In the genomic region with DNA sequence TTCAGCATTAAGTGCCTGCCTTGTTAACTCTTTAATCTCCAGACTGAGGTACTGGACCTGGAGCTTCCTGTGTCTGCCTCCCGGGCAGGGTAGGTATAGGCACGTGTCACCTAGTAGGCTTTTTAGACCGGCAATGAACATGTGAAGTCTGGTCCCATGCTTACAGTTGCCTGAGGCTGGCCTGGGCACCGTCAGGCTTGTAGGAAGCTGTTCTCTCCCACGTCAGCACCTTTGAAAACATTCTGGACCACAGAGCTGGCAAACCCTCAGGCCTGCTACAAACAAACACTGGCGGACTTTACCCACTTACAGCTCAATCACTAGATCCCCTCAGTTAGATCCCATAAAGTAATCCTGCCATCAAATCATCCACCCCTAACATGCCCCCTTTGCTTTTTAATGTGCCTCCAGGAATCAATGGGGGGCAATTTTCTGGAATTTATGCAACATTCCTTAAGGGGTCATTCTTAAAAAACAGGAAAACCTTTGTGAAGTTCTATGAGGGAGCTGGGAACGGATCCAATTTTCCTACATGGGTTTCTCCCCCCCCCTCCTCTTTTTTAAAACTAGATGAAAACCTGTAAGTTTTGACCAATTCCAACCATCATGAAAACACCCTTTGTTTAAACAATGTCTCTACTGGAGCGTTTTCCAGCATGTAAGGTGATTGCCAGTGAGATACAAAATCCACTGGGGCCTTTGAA, we compare ENCODE assay signal across 11 mouse cellular contexts.
DNase-seq lines count a peak whose midpoint lies in the region; ATAC-seq and TF ChIP-seq lines count a peak whose summit lies in the region.
"Had no signal": no experiment of that assay in that cellular context is flagged by ENCODE, and none has a peak within 500 bp of the region (broad histone marks: within the 10 kb centered on the region; RNA-seq: fewer than 3 reads in every experiment).

No protein-coding gene starts in this region.

- H3K4me2 ChIP-seq in hindbrain, embryonic 14.5 days (replicated peaks), result no peak overlapping the region
- H3K4me2 ChIP-seq in hindbrain, embryonic 11.5 days (replicated peaks; ENCODE audit: low read depth, low read length), result no peak overlapping the region
- H3K4me2 ChIP-seq in forebrain, embryonic 14.5 days (ENCODE audit: low read length), result 0 out of 2 replicates have a peak overlapping the region, but pooled peaks have one; percentile 5

- peaks cover 41% of the 10 kb centered on the region for H3K4me1 ChIP-seq in hindbrain, embryonic 14.5 days (replicated peaks; ENCODE audit: control insufficient read depth, insufficient read depth, low read length)
- H3K4me1 ChIP-seq in hindbrain, embryonic 11.5 days (replicated peaks; ENCODE audit: control insufficient read depth, insufficient read depth, low read length), result peaks cover 2% of the 10 kb centered on the region; the same call in 1 of the 2 replicates
- peaks cover 34% of the 10 kb centered on the region for H3K4me1 ChIP-seq in forebrain, embryonic 14.5 days (ENCODE audit: control insufficient read depth, insufficient read depth, low read length)

- DNase-seq in hindbrain, embryonic 14.5 days (ENCODE audit: low spot score), result no peak
- no peak for DNase-seq in hindbrain, embryonic 11.5 days (ENCODE audit: low spot score)
- peak; percentile 84 for DNase-seq in brain, embryonic 14.5 days (ENCODE audit: low read depth)
- DNase-seq in forebrain, embryonic 14.5 days (ENCODE audit: low spot score), result peak; percentile 74
- peak; percentile 32 to 34 for DNase-seq in kidney, postnatal 25 days
- no peak for DNase-seq in thymus, postnatal 14 days
- no peak for DNase-seq in cerebellum, postnatal 14 days
- no peak for DNase-seq in thymus, postnatal 25 days
- DNase-seq: adrenal gland, adult 8-10 months; right cerebral cortex, adult 18-20 months had no signal

- no peak overlapping the region for H3K9ac ChIP-seq in hindbrain, embryonic 14.5 days
- H3K9ac ChIP-seq in hindbrain, embryonic 11.5 days (ENCODE audit: low read depth, low read length), result no peak overlapping the region
- no peak overlapping the region for H3K9ac ChIP-seq in forebrain, embryonic 14.5 days (ENCODE audit: low read length)

- 72% methylated on average over 8 of the region's 8 CpGs for WGBS in hindbrain, embryonic 14.5 days
- 80% methylated on average over 8 of the region's 8 CpGs for WGBS in hindbrain, embryonic 11.5 days
- 22% methylated on average over 8 of the region's 8 CpGs for WGBS in forebrain, embryonic 14.5 days

- no peak for ATAC-seq in hindbrain, embryonic 14.5 days (ENCODE audit: low FRiP score)
- no peak for ATAC-seq in hindbrain, embryonic 11.5 days (ENCODE audit: low FRiP score)
- ATAC-seq in forebrain, embryonic 14.5 days, result peak; percentile 51

- H3K27ac ChIP-seq in hindbrain, embryonic 14.5 days, result peak overlapping the region; percentile 51
- H3K27ac ChIP-seq in hindbrain, embryonic 11.5 days (ENCODE audit: low read depth, low read length), result no peak overlapping the region
- H3K27ac ChIP-seq in forebrain, embryonic 14.5 days (ENCODE audit: low read depth, low read length), result peak overlapping the region; percentile 58; the same call in 1 of the 2 replicates

- H3K36me3 ChIP-seq in hindbrain, embryonic 14.5 days (replicated peaks; ENCODE audit: control insufficient read depth, insufficient read depth), result no peaks in the 10 kb centered on the region
- no peaks in the 10 kb centered on the region for H3K36me3 ChIP-seq in hindbrain, embryonic 11.5 days (ENCODE audit: control insufficient read depth, insufficient read depth, low read length)
- no peaks in the 10 kb centered on the region for H3K36me3 ChIP-seq in forebrain, embryonic 14.5 days (ENCODE audit: control insufficient read depth, insufficient read depth, low read length)

- no peaks in the 10 kb centered on the region for H3K9me3 ChIP-seq in hindbrain, embryonic 14.5 days (ENCODE audit: control insufficient read depth, low read length)
- H3K9me3 ChIP-seq in hindbrain, embryonic 11.5 days (ENCODE audit: control insufficient read depth, low read length), result no peaks in the 10 kb centered on the region
- H3K9me3 ChIP-seq in forebrain, embryonic 14.5 days (replicated peaks; ENCODE audit: control insufficient read depth, low read length), result no peaks in the 10 kb centered on the region

- no peak for TF ChIP-seq CTCF in brain, embryonic 14.5 days (IDR thresholded peaks at IDR 0.05; ENCODE audit: borderline replicate concordance, extremely low read depth, insufficient read depth, insufficient read length)

- H3K27me3 ChIP-seq in hindbrain, embryonic 14.5 days (ENCODE audit: control insufficient read depth, insufficient read depth, low read length), result no peaks in the 10 kb centered on the region
- no peaks in the 10 kb centered on the region for H3K27me3 ChIP-seq in hindbrain, embryonic 11.5 days (ENCODE audit: control insufficient read depth, insufficient read depth, low read length)
- H3K27me3 ChIP-seq in forebrain, embryonic 14.5 days (replicated peaks; ENCODE audit: control insufficient read depth, insufficient read depth, low read length), result 0 out of 2 replicates have a peak, but pooled peaks cover 3% of the 10 kb centered on the region

- H3K4me3 ChIP-seq in hindbrain, embryonic 14.5 days (replicated peaks; ENCODE audit: low read length), result no peak overlapping the region
- no peak overlapping the region for H3K4me3 ChIP-seq in hindbrain, embryonic 11.5 days (ENCODE audit: low read depth, low read length)
- H3K4me3 ChIP-seq in forebrain, embryonic 14.5 days (ENCODE audit: low read depth, low read length), result no peak overlapping the region
- H3K4me3 ChIP-seq: erythroblast, embryonic 14.5 days had no signal

- TF ChIP-seq POLR2A in brain, embryonic 14.5 days (IDR thresholded peaks at IDR 0.05; ENCODE audit: borderline replicate concordance, extremely low read depth, insufficient read depth, insufficient read length, poor library complexity, severe bottlenecking), result no peak

Comparison
In these comparisons a context has a peak if more than half of its experiments do, and no peak if none do; other contexts are left out.
1. DNase-seq: peak in brain, embryonic 14.5 days (single experiment), forebrain, embryonic 14.5 days (single experiment) and kidney, postnatal 25 days (2 of 2); none in hindbrain, embryonic 14.5 days (single experiment), hindbrain, embryonic 11.5 days (single experiment), thymus, postnatal 14 days (single experiment), cerebellum, postnatal 14 days (0 of 2) and thymus, postnatal 25 days (single experiment).